Mouse (Mus musculus) yolk sac, embryonic 10.5 days (tissue): ENCODE measurements around the gene Slc22a12.
A peak's percentile ranks its signal among the peaks of the same experiment; 100 is the strongest.

Experiments
- DNase-seq: peaks from one replicate; pipeline ENCODE4 v3.0.0-alpha.2; 2017; ENCODE audit warnings: low spot score

Gene Slc22a12

DNA sequence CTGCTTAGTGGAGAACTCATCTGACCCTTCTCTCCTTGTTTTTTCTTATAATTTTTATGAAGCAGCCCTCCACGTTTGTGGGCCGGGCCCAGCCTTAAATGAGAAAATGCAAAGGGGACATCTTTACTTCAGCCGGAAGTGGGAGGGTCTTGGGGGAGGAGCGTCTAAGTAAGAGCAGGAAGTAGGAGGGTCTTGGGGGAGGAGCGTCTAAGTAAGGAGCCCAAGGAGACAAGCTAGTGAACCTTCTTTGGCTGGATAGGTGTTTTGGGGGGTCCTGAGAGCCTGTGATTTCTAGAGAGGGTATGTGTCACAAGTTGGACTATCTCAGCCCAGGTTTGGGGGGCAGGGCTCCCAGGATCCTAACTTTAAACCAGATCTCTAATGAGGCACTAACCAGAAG lies 27.4 kb downstream of the Slc22a12 start:
- no peak for DNase-seq

DNA sequence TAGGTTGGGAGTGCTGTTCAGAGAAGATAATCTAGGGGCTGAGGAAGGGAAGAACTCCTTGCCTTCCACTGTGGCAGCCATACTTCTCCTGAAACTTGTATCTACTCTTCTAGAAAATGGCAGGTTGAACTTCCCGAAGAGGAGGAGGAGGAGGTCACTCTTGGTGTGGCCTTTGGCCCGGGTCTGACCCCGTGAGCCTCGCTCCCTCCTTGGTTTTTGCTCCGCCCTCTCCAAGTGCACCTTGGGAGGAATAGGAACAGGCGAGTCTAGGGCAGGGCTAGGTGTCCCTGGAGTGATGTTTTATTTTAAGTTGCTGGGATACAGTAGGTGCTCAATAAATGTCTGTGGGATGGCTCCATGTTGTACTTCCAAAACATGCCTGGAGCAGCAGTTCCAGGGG lies 27.9 kb downstream of the Slc22a12 start:
- no peak for DNase-seq

DNA sequence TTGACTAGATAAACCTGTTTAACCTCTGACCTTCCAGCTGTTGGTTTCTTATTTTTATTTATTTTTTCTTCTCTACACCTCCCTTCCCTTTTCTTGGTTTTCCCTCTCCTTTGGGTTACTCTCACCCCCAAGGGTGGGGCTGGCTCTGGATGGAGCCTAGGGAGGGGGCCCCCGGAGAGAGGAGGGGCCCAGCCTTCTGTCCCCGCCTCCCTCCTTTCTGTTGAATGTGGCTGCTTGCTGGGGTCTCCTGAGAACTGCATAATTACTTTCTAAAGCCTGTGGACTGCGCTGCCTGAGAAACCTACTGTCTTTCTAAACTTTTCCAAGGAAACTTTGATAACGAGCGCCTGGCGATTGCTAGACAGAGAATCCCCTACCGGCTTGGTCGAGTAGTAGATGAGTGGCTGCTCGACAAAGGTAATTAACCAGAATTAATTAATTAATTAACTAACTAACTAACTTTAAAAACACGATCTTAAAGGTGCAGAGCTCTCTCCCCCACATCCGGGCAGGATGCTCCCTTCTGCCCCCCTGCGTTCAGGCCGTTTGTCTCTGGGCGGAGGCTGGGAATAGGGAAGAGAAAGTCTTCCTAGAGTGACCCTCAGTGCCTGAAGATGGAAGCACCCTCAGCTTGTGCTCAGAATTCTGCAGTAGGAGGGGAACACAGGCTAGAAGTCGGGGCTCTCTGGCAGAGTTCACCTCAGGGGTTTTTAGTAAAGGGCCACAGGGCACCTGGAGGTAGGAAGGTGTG lies 29.3 kb downstream of the Slc22a12 start:
- DNase-seq: no peak

DNA sequence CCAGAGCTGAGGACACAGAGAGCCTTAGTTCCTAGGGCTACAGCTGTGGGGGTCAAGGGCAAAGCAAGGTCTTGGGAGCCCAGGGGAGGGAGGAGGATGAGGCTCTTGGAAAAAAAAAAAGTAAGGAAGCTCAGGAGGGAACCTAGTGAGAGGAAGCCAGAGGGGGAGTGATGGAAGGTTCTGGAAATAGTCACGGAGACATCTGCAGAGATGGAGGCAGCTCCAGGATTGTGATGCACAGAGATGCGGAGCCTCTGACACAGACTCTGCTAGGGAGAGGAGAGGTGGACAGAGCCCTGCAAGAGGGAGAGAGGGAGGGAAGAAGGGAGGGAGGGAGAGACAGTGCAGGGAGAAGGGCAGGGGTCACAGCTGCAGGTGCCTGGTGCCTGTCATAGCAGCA lies 32.3 kb downstream of the Slc22a12 start:
- no peak for DNase-seq

DNA sequence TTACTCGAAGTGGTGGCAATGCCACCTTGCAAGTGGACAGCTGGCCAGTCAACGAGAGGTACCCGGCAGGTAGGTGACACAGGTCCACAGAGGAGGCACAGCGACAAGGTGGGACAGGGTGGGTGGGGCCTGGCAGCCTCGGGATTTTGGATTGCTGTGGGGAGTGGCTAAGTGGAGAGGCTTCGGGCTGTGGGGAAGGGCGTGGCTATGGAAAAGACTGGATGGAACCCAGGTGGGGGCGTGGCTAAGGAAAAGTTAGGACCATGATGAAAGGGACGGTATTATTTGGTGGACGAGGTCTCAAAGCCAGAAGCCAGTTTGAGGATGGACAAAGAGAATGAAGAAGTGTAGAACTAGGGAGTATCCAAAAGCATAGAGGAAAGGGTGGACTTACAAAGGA lies 33.0 kb downstream of the Slc22a12 start:
- no peak for DNase-seq

DNA sequence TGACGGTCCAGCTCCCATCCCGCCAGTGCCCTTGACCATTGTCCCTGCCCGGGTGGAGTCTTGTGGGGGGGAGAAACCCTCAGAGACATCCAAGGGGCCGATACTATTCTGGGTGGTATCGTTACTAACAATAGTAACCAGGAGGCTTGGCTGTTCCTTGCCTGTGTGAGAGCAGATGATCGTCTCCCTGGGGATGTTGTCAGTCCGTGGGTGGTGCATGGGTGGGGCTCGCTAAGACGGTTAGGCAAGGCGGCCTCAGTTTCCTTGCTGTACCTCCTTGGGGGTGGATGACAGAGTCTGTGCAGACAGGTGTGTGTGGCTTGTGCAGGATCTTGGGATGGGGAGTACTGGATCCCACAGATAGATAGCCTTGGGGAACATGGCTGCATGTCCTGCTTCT lies 35.4 kb downstream of the Slc22a12 start:
- DNase-seq: no peak

DNA sequence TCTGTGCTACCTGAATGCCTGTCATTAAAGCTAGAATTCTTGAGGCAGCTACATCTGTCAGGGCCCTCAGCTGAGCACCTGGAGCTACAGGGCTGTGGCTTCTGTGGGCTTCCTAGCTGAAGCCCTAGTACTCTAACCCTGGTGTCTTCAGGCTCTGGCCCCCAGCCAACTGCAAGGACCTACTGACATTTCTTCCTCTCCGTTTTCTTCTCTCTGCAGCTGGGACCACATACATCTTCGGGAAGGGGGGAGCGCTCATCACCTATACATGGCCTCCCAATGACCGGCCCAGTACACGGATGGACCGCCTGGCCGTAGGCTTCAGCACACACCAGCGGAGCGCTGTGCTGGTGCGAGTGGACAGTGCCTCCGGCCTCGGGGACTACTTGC lies 38.2 kb downstream of the Slc22a12 start:
- no peak for DNase-seq

DNA sequence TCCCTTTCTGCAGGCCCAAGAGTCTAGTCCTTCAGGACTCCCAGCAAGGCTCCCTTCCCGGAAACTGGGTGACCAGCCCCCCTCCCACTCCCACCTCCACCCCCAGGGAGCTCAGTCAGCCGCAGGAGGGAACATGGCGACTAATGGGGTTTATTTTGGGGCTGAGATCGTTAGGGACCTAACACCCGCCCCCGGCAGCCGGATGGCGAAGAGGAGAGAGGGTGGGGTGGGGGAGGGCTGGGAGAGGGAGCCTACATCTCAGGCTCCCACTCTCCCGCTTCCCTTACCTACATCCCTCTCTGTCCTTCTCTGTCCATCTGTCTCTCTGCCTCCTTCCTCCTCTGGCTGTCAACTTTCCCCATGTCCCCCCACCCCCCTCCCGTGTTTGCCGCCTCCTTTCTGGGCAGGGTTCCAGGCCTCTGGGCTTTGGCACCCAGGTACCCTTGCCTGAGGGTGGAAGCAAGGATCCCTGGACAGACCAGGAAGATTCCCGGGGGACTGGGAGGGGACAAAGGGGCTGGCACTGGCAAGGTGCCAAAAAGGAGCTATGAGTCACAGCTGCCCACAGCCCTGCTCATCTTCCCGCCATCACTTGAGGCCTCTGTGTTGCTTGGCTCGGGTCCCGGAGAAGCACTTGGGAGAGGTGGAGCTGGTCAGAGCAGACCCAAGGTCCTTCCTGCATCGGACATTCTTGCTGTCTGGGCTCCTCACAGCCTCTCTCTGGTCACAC lies 38.7 kb downstream of the Slc22a12 start:
- no peak for DNase-seq

DNA sequence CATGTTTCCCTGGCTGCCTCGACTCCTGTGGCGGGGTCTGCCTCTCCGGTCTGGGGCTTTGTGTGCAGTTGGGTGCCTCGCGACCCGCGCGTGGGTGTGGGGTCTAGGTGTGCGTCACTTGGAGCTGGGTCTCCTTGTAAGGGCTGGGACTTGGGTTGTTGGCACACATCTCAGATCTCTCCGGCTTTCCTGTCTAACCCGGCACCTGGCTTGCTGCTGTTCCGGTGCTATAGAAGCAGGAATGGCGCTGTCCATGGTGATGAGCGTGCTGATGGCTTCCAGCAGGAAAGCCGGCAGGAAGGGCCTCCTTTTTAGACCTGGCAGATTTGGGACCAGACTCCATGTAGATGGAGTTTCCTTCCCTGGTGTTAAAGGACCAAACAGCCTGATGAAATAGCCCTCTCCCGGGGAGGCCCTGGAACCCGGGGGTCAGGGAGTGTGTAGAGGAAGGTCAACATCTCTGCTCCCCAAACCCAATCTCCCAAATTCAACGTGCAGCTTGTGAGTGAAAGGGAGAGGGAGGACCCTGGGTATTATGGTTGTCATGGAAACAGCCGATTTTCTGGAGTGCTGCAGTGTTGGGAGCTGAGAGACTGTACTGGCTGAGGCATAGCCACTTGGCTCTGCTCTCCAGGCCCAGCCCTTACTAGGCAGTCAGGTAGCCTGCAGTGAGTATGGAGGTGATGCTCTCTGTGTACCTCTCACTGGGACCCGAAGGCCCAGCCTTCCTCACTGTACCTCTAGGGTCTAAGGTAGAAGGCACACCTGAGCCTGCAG lies 40.1 kb downstream of the Slc22a12 start:
- DNase-seq: peak; percentile 63

DNA sequence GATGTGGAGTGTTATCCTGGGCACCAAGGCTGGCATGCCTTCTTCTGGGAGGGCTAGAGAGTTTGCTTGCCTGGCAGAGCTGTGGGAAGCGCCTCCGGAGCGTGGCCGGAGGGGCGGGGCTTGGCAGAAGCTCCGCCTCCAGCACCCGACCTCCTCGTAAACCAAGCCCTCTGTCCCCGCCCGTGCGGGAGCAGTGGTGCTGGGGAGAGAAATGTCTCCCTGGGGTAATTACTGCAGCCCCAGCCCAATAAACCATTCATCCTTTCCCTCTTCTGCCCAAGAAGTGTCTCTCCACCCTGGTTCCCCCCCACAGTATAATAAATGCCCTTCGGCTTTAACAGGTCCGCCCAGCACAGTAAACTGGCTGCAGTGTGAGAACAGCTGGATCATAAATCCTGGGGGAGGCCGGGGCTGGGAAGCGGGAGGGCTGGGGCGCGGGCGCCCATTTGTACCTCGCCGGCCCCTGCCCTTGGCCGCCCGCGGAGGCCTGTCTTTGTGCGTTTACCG lies 40.7 kb downstream of the Slc22a12 start:
- peak; percentile 26 for DNase-seq

DNA sequence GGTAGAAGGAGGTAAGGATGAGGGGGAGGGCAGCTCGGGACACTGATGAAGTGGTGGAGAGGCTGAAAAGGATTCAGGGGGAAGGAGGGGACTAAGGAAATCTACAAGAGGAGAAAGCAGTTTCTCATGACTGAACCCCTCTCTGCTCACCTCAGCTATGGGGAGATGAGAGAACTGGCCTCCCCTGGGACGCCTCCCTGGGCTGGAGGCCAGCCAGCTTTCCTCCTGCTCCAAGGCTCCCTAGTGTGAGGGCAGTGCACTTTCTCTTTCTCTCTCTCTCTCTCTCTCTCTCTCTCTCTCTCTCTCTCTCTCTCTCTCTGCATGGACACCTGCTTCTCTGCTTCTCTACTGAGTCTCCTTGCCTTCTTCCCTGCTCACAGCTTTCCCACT lies 42.2 kb downstream of the Slc22a12 start:
- DNase-seq: no peak

DNA sequence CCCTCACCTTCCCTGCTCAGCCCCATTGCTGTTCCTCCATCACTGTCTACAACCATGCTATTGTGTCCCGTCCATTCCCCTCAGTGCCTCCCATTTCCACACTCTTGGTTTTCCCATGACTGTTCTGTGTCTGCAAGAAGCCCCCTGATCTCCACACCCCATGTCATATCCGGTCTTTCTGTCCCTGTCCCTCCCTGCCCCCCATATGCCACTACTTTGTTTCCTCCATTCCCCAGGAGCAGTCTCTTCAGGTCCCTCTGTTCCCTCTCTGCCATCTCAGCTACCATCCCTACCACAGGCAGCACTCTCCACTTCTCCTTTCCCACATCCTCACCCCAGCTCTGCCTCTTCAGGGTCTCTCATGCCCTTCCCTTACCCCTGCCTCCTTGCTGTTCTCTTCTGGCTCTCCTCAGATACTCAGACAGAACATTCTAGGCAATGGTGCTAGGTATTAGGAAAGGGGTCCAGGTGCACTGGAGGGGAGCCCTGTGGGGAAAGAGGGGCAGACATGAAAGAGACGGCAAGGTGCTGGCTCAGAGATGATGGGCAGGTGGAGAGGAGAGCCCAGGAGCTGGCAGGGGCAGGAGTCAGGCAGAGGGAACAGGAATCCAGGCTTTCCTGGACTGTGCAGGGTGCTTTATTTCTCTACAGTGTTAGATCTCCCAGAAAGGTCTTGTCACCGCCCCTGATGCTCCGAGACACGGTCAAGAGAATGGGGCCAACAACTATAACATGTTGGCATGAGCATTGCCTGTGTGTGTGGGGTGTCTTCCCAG lies 42.8 kb downstream of the Slc22a12 start:
- DNase-seq: no peak

DNA sequence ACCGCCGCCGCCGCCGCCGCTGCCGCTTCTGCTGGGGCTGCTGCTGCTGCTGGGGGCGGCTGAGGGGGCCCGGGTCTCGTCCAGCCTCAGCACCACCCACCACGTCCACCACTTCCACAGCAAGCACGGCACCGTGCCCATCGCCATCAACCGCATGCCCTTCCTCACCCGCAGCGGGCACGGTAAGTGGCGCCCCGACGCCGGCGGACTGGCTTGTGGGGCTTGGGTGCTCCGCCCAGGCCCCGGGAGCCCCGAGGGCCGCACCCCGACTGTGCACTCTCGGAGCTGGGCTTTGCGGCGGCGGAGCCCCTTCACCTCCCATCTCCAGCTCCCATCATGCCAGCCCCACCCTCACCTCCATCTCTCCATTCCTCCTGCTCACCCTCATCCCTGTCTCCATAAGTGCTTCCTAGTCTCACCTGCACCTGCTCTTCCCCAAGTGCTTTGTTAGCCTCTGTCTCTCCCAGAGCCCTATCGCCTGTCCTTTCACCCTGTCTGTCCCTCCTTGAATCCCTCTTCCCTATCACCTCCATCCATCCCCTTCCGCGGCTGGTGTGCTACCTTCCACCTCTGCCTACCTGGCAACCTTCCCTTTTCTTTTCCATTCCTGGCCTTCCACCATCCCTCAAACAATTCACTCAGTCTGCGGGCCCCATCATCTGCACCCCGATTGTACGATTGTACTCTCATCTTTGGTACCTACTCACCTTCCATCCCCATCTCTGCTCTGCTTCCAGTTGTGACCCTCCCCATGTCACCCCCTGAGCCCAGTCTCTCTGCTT lies 44.3 kb downstream of the Slc22a12 start:
- no peak for DNase-seq

DNA sequence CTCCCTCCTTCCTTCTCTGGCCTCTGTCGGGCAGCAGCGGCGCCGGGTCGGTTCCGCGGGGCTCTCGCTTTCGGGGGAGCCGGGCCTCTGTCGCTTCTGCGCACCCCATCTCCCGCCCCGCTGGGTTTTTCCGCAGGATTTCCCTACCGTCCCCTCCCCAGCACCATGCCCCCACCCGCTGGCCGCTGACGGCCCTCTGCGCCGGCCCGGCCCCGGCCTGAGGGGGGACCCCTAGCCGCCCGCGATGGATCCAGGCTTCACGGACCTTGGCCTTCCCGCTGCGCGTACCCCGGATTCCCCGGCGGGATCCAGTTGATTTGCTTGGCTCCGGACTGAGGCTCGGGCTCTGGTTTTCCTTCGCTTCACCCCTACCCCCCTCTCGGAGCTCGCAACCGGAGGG lies 45.0 kb downstream of the Slc22a12 start:
- DNase-seq: no peak

DNA sequence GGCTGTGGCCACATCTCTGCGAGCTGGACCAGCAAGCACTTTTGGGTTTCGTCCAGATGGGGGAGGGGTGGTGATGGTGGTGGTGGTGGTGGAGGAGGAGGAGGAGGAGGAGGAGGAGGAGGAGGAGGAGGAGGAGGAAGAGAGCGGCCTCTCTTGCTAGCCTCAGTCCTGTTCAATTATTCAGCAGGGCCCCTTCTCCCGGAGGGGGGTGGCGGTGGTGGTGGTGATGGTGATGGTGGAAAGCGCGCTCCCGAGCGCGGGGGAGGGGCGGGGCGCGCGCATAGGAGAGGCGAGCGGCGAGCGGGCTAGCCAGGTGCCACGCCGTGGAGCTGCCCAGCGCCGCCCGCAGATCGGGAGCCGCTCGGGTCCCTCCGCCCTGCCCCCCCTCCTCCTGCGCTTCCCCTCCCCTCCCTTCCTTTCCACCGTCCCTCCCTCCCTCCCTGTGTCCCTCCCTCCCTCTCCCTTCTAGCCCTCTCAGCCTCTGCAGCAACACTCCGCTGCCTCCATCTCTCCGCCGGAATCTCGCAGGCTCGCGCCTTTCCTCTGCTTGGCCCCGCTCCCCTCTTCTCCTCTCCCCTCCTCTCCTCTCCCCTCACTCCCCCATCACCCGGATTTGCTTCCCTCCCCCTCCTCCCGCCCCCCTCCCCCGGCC lies 45.6 kb downstream of the Slc22a12 start:
- no peak for DNase-seq

DNA sequence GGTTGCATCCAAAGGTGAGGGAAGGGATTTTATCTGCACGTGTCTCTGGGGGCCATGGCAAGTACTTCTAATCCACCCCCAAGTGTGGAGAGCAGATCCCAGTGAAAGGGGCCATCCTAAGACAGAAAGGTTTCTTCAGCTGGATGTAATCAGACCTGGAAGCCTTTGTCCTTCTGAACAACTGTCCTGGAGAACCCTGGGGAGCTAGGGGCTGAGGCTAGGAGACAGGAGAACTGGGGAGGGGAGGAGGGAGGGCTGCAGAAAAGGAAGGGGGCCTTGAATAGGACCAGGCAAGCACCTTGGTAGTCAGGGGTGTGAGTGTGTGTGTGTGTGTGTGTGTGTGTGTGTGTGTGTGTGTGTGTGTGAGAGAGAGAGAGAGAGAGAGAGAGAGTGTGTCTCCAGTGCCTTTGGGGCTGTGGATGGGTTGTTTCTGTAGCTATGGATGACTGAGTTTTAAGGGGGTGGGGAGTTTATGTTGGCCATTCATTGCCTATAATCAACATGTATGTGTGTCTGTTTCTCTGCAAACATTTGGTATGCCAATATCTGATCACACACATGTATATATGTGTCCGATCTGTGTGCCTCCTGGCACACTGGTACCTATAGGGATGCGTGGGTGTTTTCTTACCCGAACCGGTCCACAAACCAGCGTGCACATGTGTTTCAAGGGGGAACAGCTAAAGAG lies 46.2 kb downstream of the Slc22a12 start:
- no peak for DNase-seq

DNA sequence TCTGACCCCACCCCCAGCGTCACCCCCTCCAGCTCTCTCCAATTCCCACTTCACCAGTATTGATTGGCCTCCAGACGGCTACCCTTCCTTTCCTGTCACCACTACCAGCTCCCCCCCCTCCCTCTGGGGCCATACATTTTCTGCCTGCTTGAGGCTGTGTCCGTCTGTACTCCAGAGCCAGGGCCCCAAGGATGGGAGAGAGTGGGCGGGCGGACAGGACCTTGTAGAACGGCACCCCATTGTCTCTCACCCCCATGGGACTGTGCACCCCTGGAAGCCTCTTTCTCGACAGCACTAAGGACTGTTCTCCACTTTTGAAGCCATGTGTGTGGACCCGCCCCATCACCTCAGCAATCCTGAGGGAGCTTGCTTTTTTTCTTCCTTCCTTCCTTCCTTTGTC lies 47.1 kb downstream of the Slc22a12 start:
- DNase-seq: no peak

DNA sequence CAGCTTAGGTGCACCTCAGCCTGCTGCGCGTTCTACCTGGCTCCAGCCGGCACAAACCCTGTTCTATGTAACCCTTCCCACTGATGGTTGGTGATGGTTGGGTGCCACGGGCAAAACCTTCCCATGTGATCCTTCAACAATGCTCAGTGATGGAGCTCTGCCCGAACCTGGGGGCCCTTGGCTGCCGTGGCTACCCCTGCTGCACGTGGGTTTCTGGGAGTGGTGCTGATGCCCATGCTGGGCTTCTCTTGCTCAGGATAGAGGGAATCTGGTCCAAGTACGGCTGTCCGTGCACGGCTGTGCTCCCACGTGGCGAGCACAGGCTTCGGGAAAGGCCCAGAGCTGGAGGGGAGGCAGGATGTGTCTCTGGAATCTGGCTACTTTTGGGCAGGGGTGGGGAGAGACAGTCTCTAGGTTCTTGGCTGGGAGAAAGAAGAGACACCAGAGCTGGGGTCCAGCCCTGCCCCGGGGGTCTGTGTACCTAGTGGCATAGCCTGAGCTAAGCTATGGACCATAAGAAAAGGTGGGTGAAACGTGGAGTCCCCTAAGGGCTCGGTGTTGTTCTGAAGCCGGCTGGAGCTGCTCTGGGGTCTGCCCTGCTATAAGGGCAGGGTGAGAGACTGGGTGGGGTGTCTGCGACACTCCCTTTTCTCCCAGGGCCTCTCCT lies 48.2 kb downstream of the Slc22a12 start:
- no peak for DNase-seq

DNA sequence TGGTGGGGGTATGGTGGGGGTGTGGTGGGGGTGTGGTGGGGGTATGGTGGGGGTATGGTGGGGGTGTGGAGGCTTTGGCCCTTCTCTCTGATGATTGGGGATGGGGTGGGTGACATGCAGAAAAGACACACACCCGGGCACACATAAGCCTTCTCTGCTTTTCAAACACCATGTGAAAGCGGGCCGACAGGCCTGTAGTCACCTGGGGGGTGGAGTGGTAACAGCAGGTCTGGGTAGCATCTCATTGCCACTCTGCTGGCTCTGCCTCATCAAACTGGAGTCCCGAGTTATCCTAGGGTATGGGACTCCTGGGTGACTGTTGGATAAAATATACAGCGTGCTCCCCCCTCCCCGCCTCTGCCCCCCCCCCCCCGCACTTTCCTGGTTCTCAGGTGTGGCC lies 48.8 kb downstream of the Slc22a12 start:
- DNase-seq: no peak

DNA sequence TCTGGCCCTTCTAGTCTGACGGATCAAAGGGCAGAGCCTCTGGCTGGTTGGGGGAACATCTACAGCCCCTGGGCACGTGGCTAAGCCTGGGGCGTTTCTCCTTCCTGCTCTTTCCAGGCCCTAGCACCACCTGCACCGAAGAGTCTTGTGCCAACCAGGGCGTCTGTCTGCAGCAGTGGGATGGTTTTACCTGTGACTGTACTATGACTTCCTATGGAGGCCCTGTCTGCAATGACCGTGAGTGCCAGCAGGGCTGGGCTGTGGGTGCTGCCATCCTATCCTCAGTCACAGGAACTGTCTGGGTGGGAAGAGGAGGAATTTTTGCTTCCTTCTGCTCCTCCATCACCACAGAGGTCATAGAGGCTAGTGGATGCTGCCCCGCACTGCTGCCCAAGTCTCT lies 49.6 kb downstream of the Slc22a12 start:
- DNase-seq: no peak
